Mouse (Mus musculus): ENCODE measurements around the gene Postn. TPM values are rescaled to one million over a fixed set of nuclear protein-coding genes. Genes with fewer than 3 reads are reported as not detected.
A peak's percentile ranks its signal among the peaks of the same experiment; 100 is the strongest.

The Postn gene
- total and polyA plus RNA-seq, 2 experiments = 2.4 to 15.8 TPM

DNA sequence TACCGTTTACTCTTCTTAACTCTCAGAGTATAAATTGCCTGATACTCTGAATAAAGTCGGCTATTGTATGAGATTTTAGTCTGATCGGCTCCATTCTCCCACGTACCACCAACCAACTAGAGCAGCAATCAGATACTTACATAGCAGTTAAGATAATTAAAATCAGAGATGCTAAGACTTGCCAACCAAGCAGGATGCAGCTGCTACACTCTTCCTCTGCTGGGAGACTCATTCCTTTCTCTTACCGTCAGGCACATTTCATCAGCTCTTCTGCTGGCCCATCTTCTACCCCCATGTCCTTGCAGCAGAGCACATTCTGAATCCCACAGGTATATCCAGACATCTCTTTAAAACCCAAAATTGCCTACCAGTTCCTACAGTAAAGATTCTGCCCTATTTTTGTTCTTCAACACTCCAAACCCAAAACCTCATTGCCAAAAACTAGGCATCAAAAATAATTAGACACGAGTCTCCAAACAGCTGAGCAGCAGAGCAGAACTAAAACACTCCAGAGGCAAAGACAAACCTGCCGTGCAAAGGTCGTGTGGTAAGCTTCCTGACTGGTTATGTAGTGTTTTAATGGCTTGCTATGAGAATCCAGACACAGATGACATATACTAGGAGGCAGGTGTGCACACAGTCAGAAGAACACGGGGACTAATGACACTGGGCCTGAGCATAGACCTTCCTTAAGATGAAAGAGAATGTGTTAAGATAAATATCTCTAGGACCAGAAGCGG, 59.5 kb downstream of the Postn start:
- peaks cover 2% of the 10 kb centered on the region; the same call in 1 of the 2 replicates for H3K4me1 ChIP-seq (ENCODE audit: control insufficient read depth, insufficient read depth, low read length)
- WGBS = 62% methylated on average over 10 of the region's 10 CpGs
- no peaks in the 10 kb centered on the region for H3K27me3 ChIP-seq (ENCODE audit: control insufficient read depth, insufficient read depth, low read length)

DNA sequence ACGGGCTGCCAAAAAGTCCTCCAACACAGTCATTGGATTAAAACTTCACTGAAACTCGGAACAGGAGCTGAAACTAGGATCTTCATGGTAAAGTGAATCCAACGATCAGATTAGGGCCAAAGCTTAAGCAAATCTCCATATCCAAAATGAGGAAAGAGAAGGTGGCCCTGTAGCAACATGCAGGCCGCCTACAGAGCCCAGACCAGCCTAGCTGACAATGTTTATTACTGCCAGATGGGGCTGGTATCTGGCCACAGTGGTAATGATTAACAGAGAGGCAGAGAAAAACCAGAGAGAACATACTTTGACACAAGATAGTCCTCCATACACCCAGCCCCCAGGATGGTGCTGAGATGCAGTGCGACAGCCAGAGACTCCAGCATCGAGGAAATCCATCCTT, 60.1 kb downstream of the Postn start:
- Histone ChIP-seq H3K9ac (ENCODE audit: low read depth, low read length) (no peak overlapping the region), H3K4me1 (ENCODE audit: control insufficient read depth, insufficient read depth, low read length) (peaks cover 2% of the 10 kb centered on the region; the same call in 1 of the 2 replicates), H3K79me2 (ENCODE audit: control insufficient read depth, insufficient read depth, low read length) (no peaks in the 10 kb centered on the region), H3K27me3 (ENCODE audit: control insufficient read depth, insufficient read depth, low read length) (no peaks in the 10 kb centered on the region), H3K27ac (replicated peaks; ENCODE audit: insufficient read depth, low read depth, low read length) (no peak overlapping the region), H3K4me3 (ENCODE audit: insufficient read depth, low read depth, low read length) (no peak overlapping the region), H3K36me3 (ENCODE audit: control insufficient read depth, insufficient read depth, low read length) (no peaks in the 10 kb centered on the region)
- 42% methylated on average over 6 of the region's 6 CpGs for WGBS
- TF ChIP-seq CTCF (IDR thresholded peaks at IDR 0.05; ENCODE audit: low read depth, low read length) = no peak
- no peak for TF ChIP-seq POLR2A (IDR thresholded peaks at IDR 0.05; ENCODE audit: extremely low read depth, insufficient read depth, low read length)
- DNase-seq (ENCODE audit: extremely low read depth, low read depth, low spot score) = peak; percentile 55

More for the DNA sequence above, 59.5 kb downstream of the Postn start:
- DNase-seq (ENCODE audit: extremely low read depth, low read depth, low spot score) = peak; percentile 19
- Histone ChIP-seq H3K4me3 (ENCODE audit: insufficient read depth, low read depth, low read length) (no peak overlapping the region), H3K9ac (ENCODE audit: low read depth, low read length) (no peak overlapping the region), H3K36me3 (ENCODE audit: control insufficient read depth, insufficient read depth, low read length) (no peaks in the 10 kb centered on the region), H3K79me2 (ENCODE audit: control insufficient read depth, insufficient read depth, low read length) (no peaks in the 10 kb centered on the region), H3K27ac (replicated peaks; ENCODE audit: insufficient read depth, low read depth, low read length) (no peak overlapping the region)
- TF ChIP-seq POLR2A (IDR thresholded peaks at IDR 0.05; ENCODE audit: extremely low read depth, insufficient read depth, low read length) (no peak), CTCF (IDR thresholded peaks at IDR 0.05; ENCODE audit: low read depth, low read length) (no peak)

DNA sequence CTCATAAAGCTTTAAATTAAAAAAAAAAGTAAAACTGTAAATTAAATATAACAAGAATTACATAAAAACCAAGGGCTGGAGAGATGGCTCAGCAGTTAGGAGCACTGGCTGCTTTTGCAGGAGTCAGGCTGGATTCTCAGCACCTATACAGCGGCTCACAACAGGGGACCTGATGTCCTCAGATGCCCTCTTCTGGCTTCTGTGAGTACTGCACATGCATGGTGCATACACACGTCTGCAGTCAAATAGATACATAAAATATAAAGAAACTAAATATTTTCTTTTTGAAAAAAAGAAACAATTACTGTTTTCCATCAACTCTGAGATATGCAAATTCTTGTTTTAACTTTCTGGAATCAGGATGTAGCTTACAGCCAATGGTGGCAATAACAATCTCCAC, 60.8 kb downstream of the Postn start:
- no peak for DNase-seq (ENCODE audit: extremely low read depth, low read depth, low spot score)
- Histone ChIP-seq H3K4me1 (ENCODE audit: control insufficient read depth, insufficient read depth, low read length) (peaks cover 2% of the 10 kb centered on the region; the same call in 1 of the 2 replicates), H3K27me3 (ENCODE audit: control insufficient read depth, insufficient read depth, low read length) (no peaks in the 10 kb centered on the region), H3K27ac (replicated peaks; ENCODE audit: insufficient read depth, low read depth, low read length) (no peak overlapping the region), H3K79me2 (ENCODE audit: control insufficient read depth, insufficient read depth, low read length) (no peaks in the 10 kb centered on the region), H3K36me3 (ENCODE audit: control insufficient read depth, insufficient read depth, low read length) (no peaks in the 10 kb centered on the region), H3K4me3 (ENCODE audit: insufficient read depth, low read depth, low read length) (no peak overlapping the region), H3K9ac (ENCODE audit: low read depth, low read length) (no peak overlapping the region)
- TF ChIP-seq CTCF (IDR thresholded peaks at IDR 0.05; ENCODE audit: low read depth, low read length) (no peak), POLR2A (IDR thresholded peaks at IDR 0.05; ENCODE audit: extremely low read depth, insufficient read depth, low read length) (no peak)
- WGBS = 98% methylated on average over 2 of the region's 2 CpGs

DNA sequence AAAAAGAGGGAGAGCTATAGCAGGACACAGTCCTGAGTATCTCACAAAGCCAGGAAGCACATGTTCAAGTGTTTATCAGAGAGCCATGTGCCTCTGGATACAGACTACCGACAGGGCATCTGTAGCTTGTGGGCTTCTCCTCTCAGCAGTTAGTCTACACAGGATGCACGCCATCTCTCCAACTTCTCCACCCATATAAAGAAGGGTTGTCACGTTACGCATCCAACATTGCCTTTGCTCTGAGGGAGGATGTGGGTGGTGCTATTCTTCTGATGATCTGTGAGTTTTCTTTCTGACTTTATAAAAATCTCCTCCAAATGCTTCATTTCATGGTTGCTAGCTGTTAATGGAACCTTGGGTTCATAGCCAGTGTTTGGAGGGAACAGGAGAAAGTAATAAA, 63.2 kb downstream of the Postn start:
- H3K27ac ChIP-seq (replicated peaks; ENCODE audit: insufficient read depth, low read depth, low read length) = no peak overlapping the region
- no peak overlapping the region for H3K4me3 ChIP-seq (ENCODE audit: insufficient read depth, low read depth, low read length)
- H3K4me1 ChIP-seq (ENCODE audit: control insufficient read depth, insufficient read depth, low read length) = peaks cover 2% of the 10 kb centered on the region; the same call in 1 of the 2 replicates
- 76% methylated on average over 4 of the region's 4 CpGs for WGBS
- TF ChIP-seq CTCF (IDR thresholded peaks at IDR 0.05; ENCODE audit: low read depth, low read length) (no peak), POLR2A (IDR thresholded peaks at IDR 0.05; ENCODE audit: extremely low read depth, insufficient read depth, low read length) (no peak)
- DNase-seq (ENCODE audit: extremely low read depth, low read depth, low spot score) = no peak
- H3K36me3 ChIP-seq (ENCODE audit: control insufficient read depth, insufficient read depth, low read length) = no peaks in the 10 kb centered on the region
- H3K9ac ChIP-seq (ENCODE audit: low read depth, low read length) = no peak overlapping the region
- no peaks in the 10 kb centered on the region for H3K27me3 ChIP-seq (ENCODE audit: control insufficient read depth, insufficient read depth, low read length)
- no peaks in the 10 kb centered on the region for H3K79me2 ChIP-seq (ENCODE audit: control insufficient read depth, insufficient read depth, low read length)

DNA sequence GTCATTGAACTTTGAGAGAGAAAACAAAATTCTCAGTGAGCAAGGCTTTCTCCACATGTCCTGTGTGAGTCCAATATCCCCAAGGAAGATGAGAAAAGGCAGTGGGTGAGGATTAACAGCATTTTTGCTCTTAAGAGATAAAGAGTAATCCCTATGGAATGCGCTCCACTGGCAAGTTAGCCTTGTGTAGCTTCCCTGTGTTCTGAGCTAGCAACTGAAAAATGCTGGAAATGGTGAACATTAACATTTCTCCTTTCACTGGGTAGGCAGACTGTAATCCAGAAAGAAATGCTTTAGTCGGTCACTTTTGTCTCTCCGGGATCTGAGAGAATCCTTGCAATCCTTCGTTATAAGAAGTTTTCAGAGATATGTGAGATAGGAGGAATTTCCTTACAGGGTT, 70.8 kb downstream of the Postn start:
- no peak overlapping the region for H3K27ac ChIP-seq (replicated peaks; ENCODE audit: insufficient read depth, low read depth, low read length)
- no peaks in the 10 kb centered on the region for H3K27me3 ChIP-seq (ENCODE audit: control insufficient read depth, insufficient read depth, low read length)
- no peak for TF ChIP-seq POLR2A (IDR thresholded peaks at IDR 0.05; ENCODE audit: extremely low read depth, insufficient read depth, low read length)
- TF ChIP-seq CTCF (IDR thresholded peaks at IDR 0.05; ENCODE audit: low read depth, low read length) = no peak
- H3K4me3 ChIP-seq (ENCODE audit: insufficient read depth, low read depth, low read length) = no peak overlapping the region
- DNase-seq (ENCODE audit: extremely low read depth, low read depth, low spot score) = peak; percentile 9
- H3K4me1 ChIP-seq (ENCODE audit: control insufficient read depth, insufficient read depth, low read length) = no peaks in the 10 kb centered on the region
- H3K36me3 ChIP-seq (ENCODE audit: control insufficient read depth, insufficient read depth, low read length) = no peaks in the 10 kb centered on the region
- 80% methylated on average over 4 of the region's 4 CpGs for WGBS
- no peaks in the 10 kb centered on the region for H3K79me2 ChIP-seq (ENCODE audit: control insufficient read depth, insufficient read depth, low read length)
- no peak overlapping the region for H3K9ac ChIP-seq (ENCODE audit: low read depth, low read length)

DNA sequence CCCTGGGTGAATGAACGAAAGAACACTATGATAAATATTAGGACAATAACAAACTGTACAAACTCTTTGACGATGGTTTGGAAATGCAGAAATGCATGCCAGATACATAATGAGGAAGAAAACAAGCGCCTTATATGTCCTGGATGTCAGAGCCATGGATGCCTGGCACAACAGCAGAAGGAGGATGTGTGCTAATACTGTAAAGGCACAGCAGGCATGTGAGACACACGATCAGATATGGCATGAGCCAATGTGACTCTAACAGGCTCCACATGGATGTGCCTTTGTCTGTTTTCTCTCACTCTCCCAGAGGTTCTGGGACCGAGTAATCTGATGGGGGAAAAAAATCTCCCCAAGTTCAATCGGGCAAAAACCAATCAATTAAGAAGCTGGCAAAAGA, 71.3 kb downstream of the Postn start:
- Histone ChIP-seq H3K79me2 (ENCODE audit: control insufficient read depth, insufficient read depth, low read length) (no peaks in the 10 kb centered on the region), H3K4me3 (ENCODE audit: insufficient read depth, low read depth, low read length) (no peak overlapping the region), H3K36me3 (ENCODE audit: control insufficient read depth, insufficient read depth, low read length) (no peaks in the 10 kb centered on the region), H3K4me1 (ENCODE audit: control insufficient read depth, insufficient read depth, low read length) (no peaks in the 10 kb centered on the region), H3K27ac (replicated peaks; ENCODE audit: insufficient read depth, low read depth, low read length) (no peak overlapping the region), H3K9ac (ENCODE audit: low read depth, low read length) (no peak overlapping the region), H3K27me3 (ENCODE audit: control insufficient read depth, insufficient read depth, low read length) (no peaks in the 10 kb centered on the region)
- 76% methylated on average over 6 of the region's 6 CpGs for WGBS
- TF ChIP-seq CTCF (IDR thresholded peaks at IDR 0.05; ENCODE audit: low read depth, low read length) = no peak
- no peak for TF ChIP-seq POLR2A (IDR thresholded peaks at IDR 0.05; ENCODE audit: extremely low read depth, insufficient read depth, low read length)
- peak; percentile 13 for DNase-seq (ENCODE audit: extremely low read depth, low read depth, low spot score)

Data from liver, adult 2 months (tissue).